Comparison of ENCODE assay signal across 25 mouse cellular contexts in the genomic region with DNA sequence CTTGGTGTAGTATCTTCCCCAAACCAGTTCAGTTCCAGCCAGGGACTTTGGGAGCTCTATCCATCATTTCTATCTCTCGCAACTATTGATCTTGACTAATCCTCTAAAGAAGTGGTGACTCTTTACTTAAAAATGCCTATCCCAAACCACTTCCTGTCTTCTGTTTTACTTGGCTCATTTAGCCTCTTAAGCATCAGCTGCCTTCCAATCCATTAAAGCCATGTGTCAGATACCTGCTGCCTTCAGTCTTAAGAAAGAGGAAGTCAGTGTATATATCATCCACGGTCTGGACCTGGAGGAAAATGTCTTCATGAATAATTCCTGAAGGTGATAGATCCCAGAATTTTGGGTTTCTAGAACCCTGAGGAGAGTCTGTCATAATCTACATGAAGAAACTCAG. TPM values are rescaled to one million over a fixed set of nuclear protein-coding genes. Genes with fewer than 3 reads are reported as not detected.
DNase-seq lines count a peak whose midpoint lies in the region; ATAC-seq and TF ChIP-seq lines count a peak whose summit lies in the region.
"Had no signal": no experiment of that assay in that cellular context is flagged by ENCODE, and none has a peak within 500 bp of the region (broad histone marks: within the 10 kb centered on the region; RNA-seq: fewer than 3 reads in every experiment).

No protein-coding gene starts in this region.

- no peak for TF ChIP-seq EP300 in MEL (IDR thresholded peaks at IDR 0.05; ENCODE audit: low read depth in 1 of 2, low read length in 2 of 2)

- peak; percentile 65 for ATAC-seq in inflammation-experienced regulatory T-cells, adult 6 months
- no peak for ATAC-seq in midbrain, postnatal 0 days (ENCODE audit: low FRiP score)
- no peak for ATAC-seq in midbrain, embryonic 11.5 days (ENCODE audit: low FRiP score)
- ATAC-seq: activated CD4-positive, CD25-positive, alpha-beta regulatory T cell, adult 4 months; forebrain, embryonic 13.5 days; forebrain, postnatal 0 days had no signal

- no peaks in the 10 kb centered on the region; a peak in 2 of 4 replicates for H3K27me3 ChIP-seq in MEL (ENCODE audit: control insufficient read depth in 1 of 2, insufficient read depth in 2 of 2, low read length in 2 of 2)
- no peaks in the 10 kb centered on the region for H3K27me3 ChIP-seq in midbrain, postnatal 0 days (ENCODE audit: insufficient read depth, low read length)
- peaks cover 17% of the 10 kb centered on the region for H3K27me3 ChIP-seq in midbrain, embryonic 11.5 days (ENCODE audit: control insufficient read depth, insufficient read depth, low read length)
- H3K27me3 ChIP-seq: CH12.LX; embryonic facial prominence, embryonic 13.5 days; forebrain, embryonic 13.5 days; heart, embryonic 13.5 days; hindbrain, embryonic 15.5 days had no signal

- TF ChIP-seq CTCF in MEL (IDR thresholded peaks at IDR 0.05 in 2 of 3, conservative IDR thresholded peaks at IDR 0.05 in 1 of 3; ENCODE audit: control insufficient read depth in 1 of 3, insufficient read depth in 1 of 3, low read depth in 2 of 3, low read length in 3 of 3, poor library complexity in 1 of 3, severe bottlenecking in 1 of 3) = no peak
- no peak for TF ChIP-seq CTCF in midbrain, postnatal 0 days (IDR thresholded peaks at IDR 0.05)

- WGBS in midbrain, postnatal 0 days = 85% methylated on average over 2 of the region's 2 CpGs
- 89% methylated on average over 2 of the region's 2 CpGs for WGBS in midbrain, embryonic 11.5 days

- no peak overlapping the region for H3K4me2 ChIP-seq in midbrain, postnatal 0 days (ENCODE audit: low read depth, low read length, poor library complexity, severe bottlenecking)
- no peak overlapping the region for H3K4me2 ChIP-seq in midbrain, embryonic 11.5 days
- H3K4me2 ChIP-seq: embryonic facial prominence, embryonic 13.5 days; forebrain, embryonic 13.5 days; heart, embryonic 13.5 days; hindbrain, embryonic 15.5 days had no signal

- no peak for TF ChIP-seq POLR2A in MEL (IDR thresholded peaks at IDR 0.05; ENCODE audit: control insufficient read depth in 1 of 2, insufficient read depth in 1 of 2, low read depth in 1 of 2, low read length in 2 of 2, poor library complexity in 1 of 2)

- no peaks in the 10 kb centered on the region for H3K4me1 ChIP-seq in MEL (ENCODE audit: control insufficient read depth in 1 of 2, insufficient read depth in 2 of 2, low read length in 2 of 2)
- H3K4me1 ChIP-seq in midbrain, postnatal 0 days (ENCODE audit: insufficient read depth, low read length) = no peaks in the 10 kb centered on the region
- H3K4me1 ChIP-seq in midbrain, embryonic 11.5 days (ENCODE audit: control insufficient read depth, insufficient read depth, low read length) = no peaks in the 10 kb centered on the region
- H3K4me1 ChIP-seq: embryonic facial prominence, embryonic 13.5 days; forebrain, embryonic 13.5 days; heart, embryonic 13.5 days; hindbrain, embryonic 15.5 days had no signal

- no peak overlapping the region for H3K27ac ChIP-seq in MEL (ENCODE audit: control insufficient read depth, low read depth, low read length)
- H3K27ac ChIP-seq in midbrain, postnatal 0 days (ENCODE audit: low read depth, low read length) = no peak overlapping the region
- no peak overlapping the region for H3K27ac ChIP-seq in midbrain, embryonic 11.5 days (ENCODE audit: low read depth, low read length)
- H3K27ac ChIP-seq: embryonic facial prominence, embryonic 13.5 days; forebrain, embryonic 13.5 days; heart, embryonic 13.5 days; hindbrain, embryonic 15.5 days had no signal

- no peak for TF ChIP-seq RAD21 in MEL (IDR thresholded peaks at IDR 0.05; ENCODE audit: low read depth, low read length)

- H3K36me3 ChIP-seq in MEL (ENCODE audit: control insufficient read depth in 1 of 2, insufficient read depth in 2 of 2, low read length in 2 of 2) = no peaks in the 10 kb centered on the region
- no peaks in the 10 kb centered on the region for H3K36me3 ChIP-seq in midbrain, postnatal 0 days (ENCODE audit: insufficient read depth, low read length)
- no peaks in the 10 kb centered on the region for H3K36me3 ChIP-seq in midbrain, embryonic 11.5 days (ENCODE audit: control insufficient read depth, insufficient read depth, low read length)
- H3K36me3 ChIP-seq: embryonic facial prominence, embryonic 13.5 days; heart, embryonic 13.5 days; hindbrain, embryonic 15.5 days had no signal

- H3K79me2 ChIP-seq in MEL (ENCODE audit: control insufficient read depth, insufficient read depth, low read length, poor library complexity) = no peaks in the 10 kb centered on the region

- H3K9me3 ChIP-seq in MEL (replicated peaks; ENCODE audit: insufficient read depth, low read length) = no peaks in the 10 kb centered on the region
- H3K9me3 ChIP-seq in midbrain, postnatal 0 days (ENCODE audit: low read length) = no peaks in the 10 kb centered on the region
- no peaks in the 10 kb centered on the region for H3K9me3 ChIP-seq in midbrain, embryonic 11.5 days (ENCODE audit: control insufficient read depth, low read length)
- H3K9me3 ChIP-seq: embryonic facial prominence, embryonic 13.5 days; forebrain, embryonic 13.5 days; heart, embryonic 13.5 days; hindbrain, embryonic 15.5 days had no signal

- no peak overlapping the region for H3K4me3 ChIP-seq in MEL (ENCODE audit: control insufficient read depth in 1 of 2, insufficient read depth in 1 of 2, low read depth in 2 of 2, low read length in 2 of 2)
- H3K4me3 ChIP-seq in midbrain, postnatal 0 days (ENCODE audit: low read depth, low read length) = no peak overlapping the region
- no peak overlapping the region for H3K4me3 ChIP-seq in midbrain, embryonic 11.5 days (ENCODE audit: low read depth, low read length)
- H3K4me3 ChIP-seq: embryonic facial prominence, embryonic 13.5 days; forebrain, embryonic 13.5 days; heart, embryonic 13.5 days; hindbrain, embryonic 15.5 days had no signal

- no peak overlapping the region for H3K9ac ChIP-seq in MEL (ENCODE audit: control insufficient read depth, low read depth, low read length, poor library complexity, severe bottlenecking)
- H3K9ac ChIP-seq in midbrain, postnatal 0 days (replicated peaks; ENCODE audit: low read length, poor library complexity, severe bottlenecking) = no peak overlapping the region
- no peak overlapping the region for H3K9ac ChIP-seq in midbrain, embryonic 11.5 days (ENCODE audit: low read length)
- H3K9ac ChIP-seq: embryonic facial prominence, embryonic 13.5 days; forebrain, embryonic 13.5 days; forebrain, postnatal 0 days; heart, embryonic 13.5 days; hindbrain, embryonic 15.5 days had no signal

- DNase-seq in thymus, postnatal 0 days (ENCODE audit: low spot score) = peak; percentile 29
- no peak for DNase-seq in thymus, postnatal 36 days
- peak; percentile 9 for DNase-seq in MEL (ENCODE audit: low read depth, low spot score)
- DNase-seq in lung, postnatal 14 days = no peak
- no peak for DNase-seq in midbrain, postnatal 0 days (ENCODE audit: low spot score)
- DNase-seq in adrenal gland, postnatal 25 days = no peak
- no peak for DNase-seq in midbrain, embryonic 11.5 days (ENCODE audit: low spot score, missing footprints)
- DNase-seq: adrenal gland, postnatal 14 days; cerebellum, adult 18-20 months; cerebellum, adult 9-11 months; cerebellum, postnatal 36 days; forebrain, postnatal 0 days; gastrocnemius, postnatal 25 days; heart, postnatal 36 days had no signal

TF ChIP-seq in MEL, 35 proteins besides CTCF, POLR2A, EP300 and RAD21:
- TF ChIP-seq GABPA (IDR thresholded peaks at IDR 0.05; ENCODE audit: low read depth, low read length) = no peak
- TF ChIP-seq MAX (IDR thresholded peaks at IDR 0.05; ENCODE audit: low read length) = no peak
- no peak for TF ChIP-seq NRF1 (IDR thresholded peaks at IDR 0.05; ENCODE audit: insufficient read depth, low read depth, low read length, poor library complexity, severe bottlenecking)
- TF ChIP-seq HCFC1 (IDR thresholded peaks at IDR 0.05; ENCODE audit: low read depth, low read length) = no peak
- no peak for TF ChIP-seq TBP (IDR thresholded peaks at IDR 0.05; ENCODE audit: low read depth, low read length)
- no peak for TF ChIP-seq USF1 (IDR thresholded peaks at IDR 0.05; ENCODE audit: low read depth, low read length)
- no peak for TF ChIP-seq SIN3A (IDR thresholded peaks at IDR 0.05; ENCODE audit: low read length)
- TF ChIP-seq POLR2AphosphoS5 (IDR thresholded peaks at IDR 0.05; ENCODE audit: borderline replicate concordance, low read depth, low read length) = no peak
- TF ChIP-seq KAT2A (conservative IDR thresholded peaks at IDR 0.05; ENCODE audit: low read depth, low read length) = no peak
- TF ChIP-seq E2F4 (IDR thresholded peaks at IDR 0.05; ENCODE audit: borderline replicate concordance, low read depth, low read length) = no peak
- TF ChIP-seq CHD1 (IDR thresholded peaks at IDR 0.05; ENCODE audit: low read depth, low read length) = no peak
- no peak for TF ChIP-seq GATA1 (IDR thresholded peaks at IDR 0.05; ENCODE audit: low read depth, low read length)

RNA-seq across cellular contexts. Expression of gene Stambpl1, which starts 11.7 kb away (rescaled TPM):
- 48.2 and 54.7 TPM in 2 replicates for polyA plus RNA-seq in thymus, postnatal 0 days (2015; fragmentation: Nextera tagmentation; extraction: Ambion mirVana)
- total RNA-seq in MEL (2012; rRNA removed) = not detected in 2 replicates
- polyA plus RNA-seq in MEL (2012; ENCODE audit: insufficient read depth in 1 of 2, insufficient read length in 2 of 2, low read depth in 1 of 2, low replicate concordance in 2 of 2, missing spikeins in 1 of 2) = not detected
- polyA plus RNA-seq in inflammation-experienced regulatory T-cells, adult 6 months (2017; shearing (Covaris generic)) = 10 to 100 TPM; 55.7 to 96.7 (median 78.8) TPM
- total RNA-seq in midbrain, postnatal 0 days (2014; rRNA removed) = 25.5 and 31.4 TPM in 2 replicates
- polyA plus RNA-seq in midbrain, postnatal 0 days (2015; fragmentation: Nextera tagmentation; extraction: Ambion mirVana) = 19.3 and 22.2 TPM in 2 replicates
- total RNA-seq in adrenal gland, postnatal 25 days (2021) = 5.5 and 6.7 TPM in 2 replicates
- polyA plus RNA-seq in midbrain, embryonic 11.5 days (2014; fragmentation: Nextera tagmentation; extraction: Ambion mirVana) = 1.6 and 1.9 TPM in 2 replicates

RNA-seq across cellular contexts. Expression of gene Ankrd22, which starts 14.5 kb away (rescaled TPM):
- polyA plus RNA-seq in thymus, postnatal 0 days (2015; fragmentation: Nextera tagmentation; extraction: Ambion mirVana) = 4.0 and 4.7 TPM in 2 replicates
- not detected in 2 replicates for total RNA-seq in MEL (2012; rRNA removed)
- not detected for polyA plus RNA-seq in MEL (2012; ENCODE audit: insufficient read depth in 1 of 2, insufficient read length in 2 of 2, low read depth in 1 of 2, low replicate concordance in 2 of 2, missing spikeins in 1 of 2)
- not detected for polyA plus RNA-seq in inflammation-experienced regulatory T-cells, adult 6 months (2017; shearing (Covaris generic))
- not detected in 2 replicates for total RNA-seq in midbrain, postnatal 0 days (2014; rRNA removed)
- not detected in 2 replicates for polyA plus RNA-seq in midbrain, postnatal 0 days (2015; fragmentation: Nextera tagmentation; extraction: Ambion mirVana)
- total RNA-seq in adrenal gland, postnatal 25 days (2021) = not detected in 2 replicates
- not detected in 2 replicates for polyA plus RNA-seq in midbrain, embryonic 11.5 days (2014; fragmentation: Nextera tagmentation; extraction: Ambion mirVana)
- total RNA-seq: adrenal gland, adult 18-20 months; adrenal gland, postnatal 14 days; CH12.LX; forebrain, postnatal 0 days; gastrocnemius, adult 18-20 months; gastrocnemius, postnatal 25 days; heart, postnatal 36 days had no signal
- polyA plus RNA-seq: activated CD4-positive, CD25-positive, alpha-beta regulatory T cell, adult 4 months; forebrain, embryonic 13.5 days; forebrain, postnatal 0 days; heart, postnatal 0 days; hindbrain, embryonic 11.5 days; hindbrain, embryonic 15.5 days had no signal

Comparison
In these comparisons a context has a peak if more than half of its experiments do, and no peak if none do; other contexts are left out.
1. DNase-seq: peak in thymus, postnatal 0 days (single experiment) and MEL (single experiment); none in thymus, postnatal 36 days (0 of 2), lung, postnatal 14 days (single experiment), midbrain, postnatal 0 days (single experiment), adrenal gland, postnatal 25 days (single experiment) and midbrain, embryonic 11.5 days (single experiment).